Mouse (Mus musculus) midbrain, embryonic 12.5 days (tissue): ENCODE results near the gene Aif1l. TPM values are rescaled to one million over a fixed set of nuclear protein-coding genes. Genes with fewer than 3 reads are reported as not detected.
"Not testable (repeated sequence)": the region's sequence is repeated elsewhere in the genome, so short reads cannot be mapped to it uniquely, and the experiment has no call there.

Source experiments
- ATAC-seq: fragments of 200-750 bp; cut with Nextera tagmentation; 2 replicates; pipeline ENCODE4 v1.8.0; 2017; ENCODE audit warnings: low read depth, moderate TSS enrichment, moderate library complexity; ENCODE audit not compliant: low FRiP score
- H3K27ac ChIP-seq: fragments of 300-500 bp; sonication (generic); replicated peaks from 2 replicates; pipeline ENCODE4 v1.5.1; 2016; ENCODE audit warnings: mild to moderate bottlenecking
- H3K27me3 ChIP-seq: fragments of 300-500 bp; sonication (generic); 2 replicates; pipeline ENCODE4 v1.6.1; 2016; ENCODE audit warnings: mild to moderate bottlenecking
- H3K36me3 ChIP-seq: fragments of 300-500 bp; sonication (generic); 2 replicates; pipeline ENCODE4 v1.6.1; 2016
- H3K4me1 ChIP-seq: fragments of 300-500 bp; sonication (generic); 2 replicates; pipeline ENCODE4 v1.6.1; 2016
- H3K4me2 ChIP-seq: fragments of 300-500 bp; sonication (generic); replicated peaks from 2 replicates; pipeline ENCODE4 v1.6.1; 2016; ENCODE audit warnings: mild to moderate bottlenecking, moderate library complexity
- H3K4me3 ChIP-seq: fragments of 300-500 bp; sonication (generic); 2 replicates; pipeline ENCODE4 v1.5.1; 2016; ENCODE audit warnings: mild to moderate bottlenecking
- H3K9ac ChIP-seq: fragments of 300-500 bp; sonication (generic); replicated peaks from 2 replicates; pipeline ENCODE4 v1.6.1; 2016; ENCODE audit warnings: mild to moderate bottlenecking, moderate library complexity
- H3K9me3 ChIP-seq: fragments of 300-500 bp; sonication (generic); 2 replicates; pipeline ENCODE4 v1.6.1; 2016; ENCODE audit warnings: mild to moderate bottlenecking
- WGBS: fragments of 180-500 bp; shearing (Covaris S2); methylation state at CpG from one replicate; pipeline ENCODE4 v1.1.7; 2016; 5-methylcytosine and 5-hydroxymethylcytosine counted together
- polyA plus RNA-seq: library from polyadenylated mRNA; unstranded; fragments of >200 nt; fragmentation: Nextera tagmentation; extraction: Ambion mirVana; gene quantifications from 2 replicates; pipeline ENCODE4 v1.2.1, GENCODE M21; 2016

The Aif1l gene
- polyA plus RNA-seq = 41.4 and 51.4 TPM in 2 replicates

DNA sequence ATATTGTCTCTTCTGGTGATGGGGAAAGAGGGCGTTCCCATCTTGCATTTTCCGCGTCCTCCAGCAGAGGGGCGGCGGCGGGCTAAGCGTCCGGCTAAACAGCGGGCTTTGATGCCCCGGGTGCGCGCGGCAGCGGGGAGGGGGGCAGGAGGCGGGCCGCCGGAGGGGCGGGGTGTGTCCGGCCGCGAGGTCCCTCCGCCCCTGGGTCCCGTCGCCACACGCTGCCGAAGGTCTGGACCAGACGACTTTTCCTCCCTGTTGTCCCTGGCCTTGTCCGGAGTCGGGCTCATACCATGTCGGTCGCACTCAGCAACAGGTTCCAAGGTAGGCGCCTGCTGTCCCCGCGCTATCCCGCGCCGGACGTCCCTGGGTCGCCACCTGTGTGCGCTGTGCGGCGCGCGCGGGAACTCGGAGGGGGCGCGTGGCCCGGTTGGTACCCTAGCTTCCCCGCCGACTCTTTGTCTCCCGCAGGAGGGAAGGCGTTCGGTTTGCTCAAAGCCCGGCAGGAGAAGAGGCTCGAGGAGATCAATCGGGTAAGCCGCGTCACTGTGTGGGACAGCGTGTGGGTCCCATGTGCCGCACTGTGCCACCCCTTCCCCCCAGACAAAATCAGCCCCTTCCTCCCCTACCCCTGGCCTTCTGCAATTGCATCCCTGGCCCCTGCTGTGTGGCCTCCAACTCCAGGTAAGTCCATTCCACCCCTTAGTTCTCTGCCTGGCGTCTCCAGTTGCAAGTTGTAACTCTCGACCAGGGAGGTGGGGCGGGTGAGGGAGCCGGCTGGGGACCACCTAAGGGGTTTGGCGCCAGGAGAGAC, at the start of gene Aif1l:
Gene Aif1l, plus strand, starts transcription at position 82 of the 814 bp plus-strand sequence.
- peak; percentile 73 for ATAC-seq
- Histone ChIP-seq H3K27me3 (peaks cover 32% of the 10 kb centered on the region), H3K36me3 (peaks cover 8% of the 10 kb centered on the region; the same call in 1 of the 2 replicates), H3K9me3 (no peaks in the 10 kb centered on the region), H3K4me1 (peaks cover 23% of the 10 kb centered on the region; the same call in 1 of the 2 replicates), H3K4me2 (peak within 1 kb of the TSS; percentile 96), H3K4me3 (peak within 1 kb of the TSS; percentile 75), H3K27ac (no peak within 1 kb of the TSS), H3K9ac (peak within 1 kb of the TSS; percentile 79)
- under 1% methylated on average over 66 of the region's 66 CpGs for whole genome bisulfite sequencing

DNA sequence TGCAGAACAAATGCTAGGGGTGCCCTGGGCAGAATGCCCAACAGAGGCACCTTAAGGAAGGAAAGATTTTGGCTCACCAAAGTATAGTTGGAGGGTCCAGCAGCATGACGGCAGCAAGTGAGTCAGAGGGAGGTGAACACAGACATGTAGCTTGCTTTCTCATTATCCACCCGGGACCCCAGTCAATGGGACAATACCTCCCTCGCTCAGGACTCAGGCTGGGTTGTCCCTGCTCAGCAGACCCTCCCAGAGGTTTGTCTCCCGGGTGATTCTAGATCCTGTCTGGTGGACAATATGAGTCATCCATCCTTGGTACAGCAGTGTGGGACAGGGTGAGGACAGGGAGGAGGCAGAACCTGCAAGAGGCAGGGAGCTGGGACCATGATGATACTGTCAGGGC, 49.0 kb upstream of the Aif1l start:
- no peak overlapping the region for H3K27ac ChIP-seq
- no peaks in the 10 kb centered on the region for H3K36me3 ChIP-seq
- peaks cover 4% of the 10 kb centered on the region; the same call in 1 of the 2 replicates for H3K27me3 ChIP-seq
- no peaks in the 10 kb centered on the region for H3K9me3 ChIP-seq
- H3K4me3 ChIP-seq = no peak overlapping the region
- peaks cover 14% of the 10 kb centered on the region; the same call in 1 of the 2 replicates for H3K4me1 ChIP-seq
- no peak overlapping the region for H3K4me2 ChIP-seq
- no peak for ATAC-seq
- H3K9ac ChIP-seq = no peak overlapping the region
- WGBS = 71% methylated on average over 4 of the region's 4 CpGs

DNA sequence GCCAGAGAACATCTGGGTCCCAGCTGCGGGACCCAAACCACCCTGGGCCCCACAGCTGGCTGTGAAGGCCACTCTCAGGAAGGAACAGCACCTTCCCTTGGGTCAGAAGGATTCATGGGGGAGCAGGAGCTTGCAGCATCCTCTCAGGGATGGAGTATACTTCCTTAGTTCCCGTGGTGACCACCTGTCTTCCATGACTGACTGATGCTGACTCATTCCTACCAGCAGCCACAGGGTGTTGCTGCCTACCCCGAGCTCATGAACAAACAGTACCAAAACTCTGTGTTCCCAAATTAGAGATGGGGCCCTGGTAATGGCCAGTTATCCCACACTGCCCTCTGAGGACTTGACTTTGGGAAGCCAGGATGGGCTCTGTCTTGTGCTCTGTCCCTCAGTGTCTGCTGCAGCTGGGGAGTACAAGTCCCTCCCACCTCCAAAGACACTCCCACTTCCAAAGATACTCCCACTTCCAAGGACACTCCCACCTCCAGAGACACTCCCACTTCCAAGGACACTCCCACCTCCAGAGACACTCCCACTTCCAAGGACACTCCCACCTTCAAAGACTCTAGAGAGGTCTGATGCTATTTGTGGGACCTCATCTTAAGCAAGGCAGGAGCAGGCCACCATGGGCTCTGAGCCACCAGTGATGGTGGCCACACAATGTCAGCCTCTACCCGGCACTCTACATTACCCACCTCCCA, 48.1 kb upstream of the Aif1l start:
- Histone ChIP-seq H3K4me2 (no peak overlapping the region), H3K27me3 (peaks cover 4% of the 10 kb centered on the region; the same call in 1 of the 2 replicates), H3K9ac (no peak overlapping the region), H3K27ac (no peak overlapping the region), H3K36me3 (no peaks in the 10 kb centered on the region), H3K4me3 (no peak overlapping the region), H3K9me3 (no peaks in the 10 kb centered on the region), H3K4me1 (peaks cover 14% of the 10 kb centered on the region; the same call in 1 of the 2 replicates)
- no peak for ATAC-seq
- 70% methylated on average over 4 of the region's 4 CpGs for WGBS

DNA sequence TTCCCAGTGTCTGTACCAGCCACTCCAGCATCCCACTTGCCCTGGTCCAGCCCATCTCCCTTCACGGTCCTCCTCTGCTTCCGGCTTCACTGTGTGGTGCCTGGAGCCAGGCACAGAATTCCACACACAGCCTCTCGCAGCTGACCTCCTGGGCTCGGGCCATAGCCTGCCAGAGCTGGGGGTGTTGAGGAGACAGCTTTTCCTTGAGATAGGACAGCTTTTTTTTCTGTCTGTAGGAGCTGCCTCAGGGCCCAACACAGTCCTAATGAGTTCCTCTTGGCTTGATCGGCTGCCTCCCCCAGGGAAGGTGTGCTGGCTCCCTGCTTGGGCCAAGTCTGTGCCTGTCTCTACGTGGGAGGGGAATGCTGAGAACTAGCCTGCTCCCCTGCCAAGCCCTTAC, 45.9 kb upstream of the Aif1l start:
- Histone ChIP-seq H3K9ac (0 out of 2 replicates have a peak overlapping the region, but pooled peaks have one; percentile 20), H3K4me2 (no peak overlapping the region), H3K9me3 (no peaks in the 10 kb centered on the region), H3K36me3 (no peaks in the 10 kb centered on the region), H3K27ac (0 out of 2 replicates have a peak overlapping the region, but pooled peaks have one; percentile 10), H3K4me3 (no peak overlapping the region), H3K4me1 (peaks cover 14% of the 10 kb centered on the region; the same call in 1 of the 2 replicates), H3K27me3 (peaks cover 4% of the 10 kb centered on the region; the same call in 1 of the 2 replicates)
- ATAC-seq = no peak
- 20% methylated on average over 6 of the region's 6 CpGs for WGBS

DNA sequence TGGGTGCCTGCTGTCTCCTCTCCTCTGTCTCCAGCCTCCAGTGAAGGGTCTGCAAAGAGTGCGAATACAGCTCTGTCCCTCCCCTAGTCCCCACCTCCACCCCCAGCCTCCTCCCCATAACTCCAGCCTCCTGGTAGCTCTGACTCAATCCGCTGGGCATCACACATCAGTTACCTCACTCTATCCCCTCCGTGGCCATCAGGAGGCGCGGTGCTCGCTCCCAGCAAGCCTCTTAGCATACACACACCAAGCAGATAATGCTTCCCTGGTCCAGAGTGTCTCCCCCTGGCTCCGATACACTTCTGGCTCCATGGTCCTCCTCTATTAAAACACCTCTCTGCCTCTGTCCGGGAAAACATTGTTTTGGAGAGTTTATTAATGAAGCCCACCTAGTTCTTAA, 45.3 kb upstream of the Aif1l start:
- H3K4me1 ChIP-seq = peaks cover 14% of the 10 kb centered on the region; the same call in 1 of the 2 replicates
- no peak for ATAC-seq
- 5% methylated on average over 8 of the region's 8 CpGs for WGBS
- no peaks in the 10 kb centered on the region for H3K36me3 ChIP-seq
- H3K27me3 ChIP-seq = peaks cover 4% of the 10 kb centered on the region; the same call in 1 of the 2 replicates
- no peak overlapping the region for H3K4me2 ChIP-seq
- H3K4me3 ChIP-seq = no peak overlapping the region
- H3K9me3 ChIP-seq = no peaks in the 10 kb centered on the region
- no peak overlapping the region for H3K27ac ChIP-seq
- H3K9ac ChIP-seq = no peak overlapping the region

DNA sequence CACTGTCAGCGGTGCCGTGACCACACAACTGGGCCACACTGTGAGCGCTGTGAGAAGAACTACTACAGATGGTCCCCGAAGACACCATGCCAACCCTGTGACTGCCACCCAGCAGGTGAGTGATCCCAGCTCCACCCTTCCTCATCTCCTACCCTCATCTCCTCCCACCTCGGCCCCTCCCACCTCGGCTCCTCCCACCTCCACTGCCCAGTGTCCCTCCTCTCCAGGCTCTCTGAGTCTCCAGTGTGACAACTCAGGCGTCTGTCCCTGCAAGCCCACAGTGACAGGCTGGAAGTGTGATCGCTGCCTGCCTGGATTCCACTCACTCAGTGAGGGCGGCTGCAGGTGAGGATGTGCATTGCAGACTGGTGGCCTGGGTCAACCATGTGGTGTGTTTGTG, 44.3 kb upstream of the Aif1l start:
- Histone ChIP-seq H3K27me3 (peaks cover 4% of the 10 kb centered on the region; the same call in 1 of the 2 replicates), H3K9me3 (no peaks in the 10 kb centered on the region), H3K4me2 (no peak overlapping the region), H3K4me3 (no peak overlapping the region), H3K9ac (no peak overlapping the region), H3K4me1 (peaks cover 10% of the 10 kb centered on the region; the same call in 1 of the 2 replicates), H3K27ac (no peak overlapping the region), H3K36me3 (no peaks in the 10 kb centered on the region)
- WGBS = 53% methylated on average over 9 of the region's 9 CpGs
- ATAC-seq = no peak

DNA sequence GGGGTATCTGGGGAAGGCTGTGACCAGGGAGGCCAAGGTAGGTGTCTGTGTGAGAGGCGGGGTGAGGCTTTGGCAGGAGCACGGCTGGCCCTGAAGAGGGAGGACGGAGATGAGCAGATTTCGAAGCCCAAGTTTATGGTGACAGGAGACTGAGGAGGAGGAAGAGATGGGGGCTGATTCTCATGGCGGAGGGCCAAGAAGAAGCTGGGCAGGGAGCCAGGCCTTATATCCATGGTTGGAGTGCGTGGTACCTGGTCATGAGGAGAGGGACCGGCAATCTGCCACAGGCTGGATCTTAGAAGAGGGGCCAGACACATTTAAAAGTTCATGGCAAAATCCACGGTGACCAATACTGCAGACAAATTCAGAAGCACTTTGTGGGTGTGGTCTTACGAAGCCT, 43.5 kb upstream of the Aif1l start:
- peaks cover 10% of the 10 kb centered on the region; the same call in 1 of the 2 replicates for H3K4me1 ChIP-seq
- H3K36me3 ChIP-seq = no peaks in the 10 kb centered on the region
- ATAC-seq = no peak
- no peak overlapping the region for H3K4me3 ChIP-seq
- WGBS = 91% methylated on average over 8 of the region's 9 CpGs
- no peaks in the 10 kb centered on the region for H3K9me3 ChIP-seq
- H3K27me3 ChIP-seq = peaks cover 3% of the 10 kb centered on the region; the same call in 1 of the 2 replicates
- H3K9ac ChIP-seq = no peak overlapping the region
- no peak overlapping the region for H3K27ac ChIP-seq
- no peak overlapping the region for H3K4me2 ChIP-seq

DNA sequence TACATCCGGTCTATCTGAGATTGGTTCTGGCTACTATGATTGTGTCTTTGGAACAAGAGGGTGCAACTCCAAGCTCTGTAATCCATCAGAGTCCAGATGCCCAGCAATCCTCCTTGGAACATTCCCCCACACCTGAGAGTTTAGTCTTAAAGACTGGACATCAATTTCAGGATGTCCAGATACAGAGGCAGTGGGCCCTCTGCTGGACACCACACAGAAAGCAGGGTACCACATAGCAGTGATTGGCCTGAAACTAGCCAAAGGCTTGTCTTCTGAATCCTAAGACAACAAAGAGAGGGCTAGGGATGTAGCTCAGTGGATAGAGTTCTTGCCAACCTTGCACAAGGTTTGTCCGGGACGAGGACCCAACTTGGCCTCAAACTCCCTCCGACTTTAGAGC, 37.4 kb upstream of the Aif1l start:
- H3K9ac ChIP-seq = no peak overlapping the region
- ATAC-seq = no peak
- no peak overlapping the region for H3K4me3 ChIP-seq
- H3K36me3 ChIP-seq = no peaks in the 10 kb centered on the region
- H3K27me3 ChIP-seq = 0 out of 2 replicates have a peak, but pooled peaks cover 6% of the 10 kb centered on the region
- H3K4me2 ChIP-seq = no peak overlapping the region
- no peaks in the 10 kb centered on the region for H3K9me3 ChIP-seq
- H3K27ac ChIP-seq = no peak overlapping the region
- H3K4me1 ChIP-seq = no peaks in the 10 kb centered on the region
- WGBS = 78% methylated on average over 4 of the region's 4 CpGs

DNA sequence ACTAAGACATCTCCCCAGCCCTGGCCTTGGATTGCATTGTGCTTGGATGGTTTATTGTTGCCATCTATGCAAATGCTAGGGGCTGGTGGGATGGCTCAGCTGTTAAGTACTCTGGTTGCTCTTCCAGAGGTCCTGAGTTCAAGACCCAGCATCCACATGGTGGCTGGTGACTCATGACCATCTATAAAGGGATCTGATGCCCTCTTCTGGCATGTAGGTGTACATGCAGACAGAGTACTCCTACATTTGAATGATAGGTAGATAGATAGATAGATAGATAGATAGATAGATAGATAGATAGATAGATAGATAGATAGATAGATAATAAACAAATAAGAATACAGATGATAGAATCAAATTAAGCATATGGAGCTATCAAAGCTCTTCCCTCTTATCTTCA, 35.7 kb upstream of the Aif1l start:
- ATAC-seq = not testable (repeated sequence)

DNA sequence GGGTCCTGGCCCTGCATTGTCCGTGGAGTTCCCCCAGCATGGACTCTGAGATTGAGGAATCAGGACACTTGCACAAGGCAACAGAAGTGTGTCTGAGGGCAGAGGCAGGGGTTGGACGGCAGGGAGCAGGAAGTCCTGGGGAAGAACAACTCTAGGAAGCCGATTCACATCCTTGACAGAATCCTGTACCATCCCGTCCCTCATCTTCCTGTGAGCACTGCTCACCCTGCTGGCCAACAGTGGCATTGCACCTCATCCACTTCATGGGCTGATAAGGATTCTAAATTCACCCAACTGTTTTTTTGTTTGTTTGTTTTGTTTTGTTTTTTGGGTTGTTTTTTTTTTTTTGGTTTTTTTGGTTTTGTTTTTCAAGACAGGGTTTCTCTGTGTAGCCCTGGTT, 34.8 kb upstream of the Aif1l start:
- no peak for ATAC-seq
- WGBS = 27% methylated on average over 4 of the region's 4 CpGs
- no peak overlapping the region for H3K27ac ChIP-seq
- H3K9me3 ChIP-seq = no peaks in the 10 kb centered on the region
- H3K27me3 ChIP-seq = peaks cover 10% of the 10 kb centered on the region
- no peaks in the 10 kb centered on the region for H3K36me3 ChIP-seq
- H3K4me3 ChIP-seq = no peak overlapping the region
- 0 out of 2 replicates have a peak, but pooled peaks cover 3% of the 10 kb centered on the region for H3K4me1 ChIP-seq
- H3K9ac ChIP-seq = no peak overlapping the region
- H3K4me2 ChIP-seq = no peak overlapping the region

More for the DNA sequence above, 35.7 kb upstream of the Aif1l start:
- H3K9me3 ChIP-seq, H3K4me3 ChIP-seq, H3K27ac ChIP-seq, H3K27me3 ChIP-seq, H3K4me1 ChIP-seq, H3K4me2 ChIP-seq, H3K36me3 ChIP-seq, H3K9ac ChIP-seq: not testable (repeated sequence)

DNA sequence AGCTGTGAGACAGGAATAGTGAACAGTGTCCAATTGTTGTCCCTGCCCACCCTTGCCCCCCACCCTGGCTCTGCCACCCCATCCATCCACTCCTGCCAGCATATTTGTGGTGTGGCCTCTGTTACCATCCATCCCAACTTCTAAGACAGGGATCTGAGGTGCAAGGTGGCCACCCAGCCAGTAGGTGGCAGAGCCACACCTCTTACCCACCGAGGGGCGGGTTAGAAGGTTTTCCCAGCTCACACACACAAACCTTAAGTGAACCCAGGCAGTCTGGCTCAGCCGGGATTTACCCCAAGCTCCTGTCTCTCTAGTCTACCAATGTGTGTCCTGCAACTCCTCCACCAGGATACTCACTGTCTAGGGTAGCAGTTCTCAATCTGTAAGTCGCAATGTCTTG, 32.3 kb upstream of the Aif1l start:
- Histone ChIP-seq H3K36me3 (no peaks in the 10 kb centered on the region), H3K9ac (no peak overlapping the region), H3K27ac (no peak overlapping the region), H3K4me2 (no peak overlapping the region), H3K4me1 (0 out of 2 replicates have a peak, but pooled peaks cover 5% of the 10 kb centered on the region), H3K27me3 (peaks cover 10% of the 10 kb centered on the region), H3K4me3 (no peak overlapping the region), H3K9me3 (no peaks in the 10 kb centered on the region)
- WGBS = 36% methylated on average over 4 of the region's 4 CpGs
- ATAC-seq = no peak

DNA sequence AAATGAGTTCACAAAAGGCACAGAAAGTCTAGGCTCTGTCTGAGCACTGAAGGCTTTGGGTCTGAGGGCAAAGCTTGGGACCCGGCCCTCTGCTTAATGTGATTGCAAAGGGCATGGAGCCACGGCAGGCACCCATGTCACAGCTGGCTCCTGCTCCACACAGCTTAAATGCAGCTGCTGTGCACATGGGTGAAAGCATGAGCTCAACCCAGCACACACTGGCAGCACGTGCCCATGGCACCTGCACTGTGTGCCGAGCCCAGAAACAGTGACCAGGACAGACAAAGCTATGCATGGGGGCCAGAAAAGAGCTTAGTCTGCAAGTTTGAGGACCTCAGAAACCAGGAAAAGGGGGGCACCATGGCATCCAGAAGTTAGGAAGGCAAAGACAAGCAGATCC, 26.3 kb upstream of the Aif1l start:
- no peak overlapping the region for H3K4me3 ChIP-seq
- no peaks in the 10 kb centered on the region for H3K36me3 ChIP-seq
- H3K4me1 ChIP-seq = 0 out of 2 replicates have a peak, but pooled peaks cover 3% of the 10 kb centered on the region
- ATAC-seq = no peak
- 73% methylated on average over 4 of the region's 4 CpGs for WGBS
- peaks cover 3% of the 10 kb centered on the region for H3K27me3 ChIP-seq
- no peak overlapping the region for H3K4me2 ChIP-seq
- no peak overlapping the region for H3K27ac ChIP-seq
- H3K9me3 ChIP-seq = no peaks in the 10 kb centered on the region
- no peak overlapping the region for H3K9ac ChIP-seq
